Mouse (Mus musculus): ENCODE measurements around the gene Eef1akmt3. TPM values are rescaled to one million over a fixed set of nuclear protein-coding genes. Genes with fewer than 3 reads are reported as not detected.

Gene Eef1akmt3
- polyA plus RNA-seq, 1 experiment from 2014 or later: 1.0 TPM

DNA sequence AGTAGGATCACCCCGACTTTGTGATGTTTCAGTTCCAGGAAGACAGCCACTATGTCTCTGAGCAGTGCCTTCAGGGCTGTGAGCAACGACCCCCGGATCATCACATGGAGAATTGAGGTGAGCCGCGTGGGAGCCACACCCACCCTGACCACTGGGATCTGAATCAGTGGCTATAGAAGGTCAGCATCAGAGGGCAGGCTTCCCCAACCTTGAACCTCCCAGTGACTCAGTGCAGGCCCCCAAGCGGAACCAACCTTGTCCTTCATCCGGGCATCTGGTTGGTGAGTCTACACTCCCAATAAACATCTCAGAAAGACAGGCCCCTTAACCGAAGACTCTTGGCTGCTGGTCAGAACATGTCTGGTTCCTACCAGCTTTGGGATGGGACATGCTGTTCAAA is 38.0 kb downstream of the Eef1akmt3 start:
- peaks cover 24% of the 10 kb centered on the region for H3K36me3 ChIP-seq
- H3K4me3 ChIP-seq: no peak overlapping the region
- H3K27ac ChIP-seq: no peak overlapping the region
- H3K9ac ChIP-seq: no peak overlapping the region
- 84% methylated on average over 8 of the region's 8 CpGs for WGBS
- H3K4me1 ChIP-seq: no peaks in the 10 kb centered on the region
- no peaks in the 10 kb centered on the region for H3K27me3 ChIP-seq
- H3K9me3 ChIP-seq: no peaks in the 10 kb centered on the region
- no peak overlapping the region for H3K4me2 ChIP-seq (replicated peaks)
- ATAC-seq (ENCODE audit: low FRiP score, low read depth): no peak

DNA sequence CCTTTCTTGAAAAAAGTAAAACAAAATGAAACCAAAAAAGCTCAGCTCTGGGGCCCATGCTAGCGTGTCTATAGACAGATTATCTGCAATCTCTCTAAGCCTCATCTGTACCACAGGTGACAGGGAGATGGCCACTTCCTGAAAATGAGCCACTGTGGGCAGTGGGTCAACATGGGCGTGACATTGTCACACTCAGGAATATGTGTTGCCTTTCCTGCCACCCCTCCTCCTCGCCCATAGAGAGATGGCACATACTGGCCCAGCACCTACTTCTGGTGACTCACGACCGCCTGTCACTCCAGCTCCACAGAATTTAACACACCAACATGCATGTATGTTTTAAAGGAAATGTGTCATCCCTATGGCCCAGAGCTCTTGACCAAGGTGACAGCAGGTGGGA is 38.5 kb downstream of the Eef1akmt3 start:
- H3K36me3 ChIP-seq: peaks cover 30% of the 10 kb centered on the region
- H3K9ac ChIP-seq: no peak overlapping the region
- WGBS: 90% methylated on average over 5 of the region's 5 CpGs
- H3K27me3 ChIP-seq: no peaks in the 10 kb centered on the region
- H3K27ac ChIP-seq: no peak overlapping the region
- H3K4me3 ChIP-seq: no peak overlapping the region
- H3K4me2 ChIP-seq (replicated peaks): no peak overlapping the region
- H3K4me1 ChIP-seq: no peaks in the 10 kb centered on the region
- no peak for ATAC-seq (ENCODE audit: low FRiP score, low read depth)
- H3K9me3 ChIP-seq: no peaks in the 10 kb centered on the region

DNA sequence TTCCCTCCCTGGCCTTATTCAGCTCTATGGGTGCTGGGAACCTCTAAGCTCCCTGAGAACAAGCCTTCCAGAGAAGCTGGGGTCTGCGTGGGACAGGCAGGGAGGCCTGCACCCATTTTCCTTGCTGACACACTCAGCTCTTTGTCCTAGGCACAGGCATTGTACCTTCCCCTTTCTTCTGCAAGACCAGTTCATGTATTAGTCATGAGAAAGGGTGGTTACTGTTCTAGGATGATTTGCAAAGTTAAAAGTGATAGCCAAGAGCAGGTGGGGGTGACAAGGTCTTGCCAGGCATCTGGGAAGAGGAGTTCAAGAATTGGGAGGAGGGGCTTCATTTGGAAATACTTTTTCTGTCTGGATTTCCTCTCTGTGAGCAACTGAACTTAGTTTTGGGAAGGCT is 39.3 kb downstream of the Eef1akmt3 start:
- WGBS: 88% methylated on average over 1 of the region's 1 CpGs

DNA sequence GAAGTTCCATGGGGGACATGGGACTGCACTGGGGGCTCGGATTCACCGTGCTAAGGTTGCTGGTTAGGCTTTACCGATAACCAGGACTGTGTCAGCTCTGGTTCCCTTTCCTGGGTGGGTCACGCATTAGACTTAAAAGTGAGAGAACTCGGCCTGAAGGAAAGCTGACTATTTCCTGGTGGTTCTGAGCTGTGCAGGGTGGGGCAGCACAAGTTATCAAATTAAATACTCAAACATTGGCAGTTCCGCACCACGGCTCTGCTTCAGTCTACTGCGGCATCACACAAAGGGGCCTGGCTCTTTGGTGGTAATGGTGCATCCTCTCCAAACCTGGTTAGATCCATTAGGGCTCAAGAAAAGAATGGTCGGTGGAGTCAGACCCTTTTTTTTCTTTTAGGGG is 40.0 kb downstream of the Eef1akmt3 start:
- no peak for ATAC-seq (ENCODE audit: low FRiP score, low read depth)
- H3K36me3 ChIP-seq: peaks cover 37% of the 10 kb centered on the region
- WGBS: 84% methylated on average over 9 of the region's 9 CpGs

More for the DNA sequence above, 39.3 kb downstream of the Eef1akmt3 start:
- no peak overlapping the region for H3K27ac ChIP-seq
- H3K4me1 ChIP-seq: no peaks in the 10 kb centered on the region
- no peak overlapping the region for H3K4me2 ChIP-seq (replicated peaks)
- no peaks in the 10 kb centered on the region for H3K27me3 ChIP-seq
- no peak for ATAC-seq (ENCODE audit: low FRiP score, low read depth)
- no peak overlapping the region for H3K4me3 ChIP-seq
- H3K9ac ChIP-seq: no peak overlapping the region
- peaks cover 36% of the 10 kb centered on the region for H3K36me3 ChIP-seq
- no peaks in the 10 kb centered on the region for H3K9me3 ChIP-seq

DNA sequence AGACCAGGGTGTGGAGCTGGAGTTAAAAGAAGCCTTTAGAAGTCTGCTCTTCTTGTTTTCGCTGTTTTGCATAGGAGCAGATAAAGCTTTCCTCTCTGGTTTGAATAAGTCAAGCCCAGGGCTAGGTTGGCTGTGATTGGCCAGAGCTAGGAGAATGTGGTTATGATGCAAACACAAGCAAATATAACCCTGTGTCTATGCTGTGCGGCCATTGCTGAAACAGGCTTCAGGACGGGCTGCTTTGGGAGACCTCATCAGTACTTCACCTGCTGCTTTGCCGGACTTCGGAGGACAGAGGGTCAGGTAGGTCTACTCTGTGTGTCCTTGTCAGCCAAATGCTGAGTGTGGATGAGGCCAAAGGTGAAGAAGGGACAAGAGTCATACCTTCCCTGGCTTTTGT is 40.8 kb downstream of the Eef1akmt3 start, which contains the start of gene Avil:
Gene Avil (plus strand): TSS at position 181 of the 400 bp plus-strand sequence.
- Histone ChIP-seq H3K4me2 (replicated peaks) (no peak within 1 kb of the TSS), H3K4me3 (no peak within 1 kb of the TSS), H3K9me3 (no peaks in the 10 kb centered on the region), H3K27me3 (no peaks in the 10 kb centered on the region), H3K4me1 (no peaks in the 10 kb centered on the region), H3K27ac (no peak within 1 kb of the TSS), H3K36me3 (peaks cover 44% of the 10 kb centered on the region), H3K9ac (no peak within 1 kb of the TSS)
- 88% methylated on average over 5 of the region's 5 CpGs for WGBS
- no peak for ATAC-seq (ENCODE audit: low FRiP score, low read depth)

More for the DNA sequence above, 40.0 kb downstream of the Eef1akmt3 start:
- Histone ChIP-seq H3K27me3 (no peaks in the 10 kb centered on the region), H3K27ac (no peak overlapping the region), H3K9me3 (no peaks in the 10 kb centered on the region), H3K4me3 (no peak overlapping the region), H3K4me2 (replicated peaks) (no peak overlapping the region), H3K4me1 (no peaks in the 10 kb centered on the region), H3K9ac (no peak overlapping the region)

DNA sequence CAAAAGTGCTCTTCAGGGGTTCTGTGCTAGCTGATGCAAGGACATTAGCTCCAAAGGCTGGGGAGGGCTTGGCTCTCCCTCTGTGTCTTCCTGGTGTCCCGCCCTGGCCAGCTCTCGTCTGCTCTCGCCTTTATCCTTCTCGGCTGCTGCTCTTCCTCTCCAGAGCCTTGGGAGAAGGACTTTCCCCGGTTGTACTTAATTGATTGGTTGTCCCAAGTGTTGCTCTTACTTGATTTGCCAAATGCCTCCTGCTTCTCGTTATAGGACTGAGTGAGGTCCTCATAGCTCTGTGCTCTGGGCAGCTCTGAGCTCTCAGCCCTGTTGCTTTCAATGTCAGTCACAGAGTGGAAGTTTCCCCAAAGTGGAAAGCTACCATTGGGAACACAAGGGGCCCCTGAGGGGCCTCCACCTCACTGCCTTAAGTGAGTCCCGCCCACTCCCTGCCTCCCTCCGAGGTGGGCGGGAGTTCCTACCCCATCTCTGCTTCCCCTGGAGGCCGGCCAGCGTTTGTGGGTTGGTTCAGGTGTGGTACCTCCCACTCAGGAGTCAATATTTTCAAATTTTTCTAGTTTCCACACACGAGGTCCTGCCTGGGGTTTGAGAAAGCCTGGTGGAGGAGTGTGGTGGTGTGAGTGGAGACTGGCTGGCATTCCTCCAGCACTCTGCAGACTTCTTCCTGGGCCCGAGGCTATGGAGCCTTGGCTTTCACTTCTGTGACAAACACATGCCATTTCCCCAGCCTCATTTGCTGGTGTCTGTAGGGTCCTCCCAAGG is 43.8 kb downstream of the Eef1akmt3 start:
- 63% methylated on average over 13 of the region's 13 CpGs for WGBS
- Histone ChIP-seq H3K9me3 (no peaks in the 10 kb centered on the region), H3K4me3 (no peak overlapping the region), H3K27ac (no peak overlapping the region), H3K4me1 (no peaks in the 10 kb centered on the region), H3K9ac (no peak overlapping the region), H3K27me3 (no peaks in the 10 kb centered on the region), H3K4me2 (replicated peaks) (no peak overlapping the region), H3K36me3 (peaks cover 74% of the 10 kb centered on the region)
- no peak for ATAC-seq (ENCODE audit: low FRiP score, low read depth)

DNA sequence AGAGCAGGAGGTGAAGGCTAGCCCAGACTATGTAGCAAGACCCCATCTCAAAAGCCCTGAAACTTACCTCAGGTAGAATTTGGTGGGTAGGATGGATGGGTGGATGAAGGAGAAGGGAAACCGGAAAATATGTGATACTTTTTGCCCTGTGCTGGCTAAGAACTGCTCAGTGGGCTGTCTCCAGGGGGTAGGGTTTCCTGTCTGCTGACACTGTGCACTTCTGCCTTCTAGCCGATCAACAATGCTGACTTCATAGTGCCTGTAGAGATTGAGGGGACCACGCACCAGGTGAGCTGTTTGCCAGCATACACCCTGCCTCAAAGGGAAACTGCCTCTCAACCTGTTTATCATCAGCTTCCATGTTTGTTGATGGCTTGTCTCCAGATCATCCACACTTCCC is 47.7 kb downstream of the Eef1akmt3 start:
- no peak overlapping the region for H3K4me2 ChIP-seq (replicated peaks)
- no peak for ATAC-seq (ENCODE audit: low FRiP score, low read depth)
- no peak overlapping the region for H3K27ac ChIP-seq
- no peaks in the 10 kb centered on the region for H3K9me3 ChIP-seq
- H3K4me3 ChIP-seq: no peak overlapping the region
- no peak overlapping the region for H3K9ac ChIP-seq
- peaks cover 73% of the 10 kb centered on the region for H3K36me3 ChIP-seq
- 90% methylated on average over 3 of the region's 3 CpGs for WGBS
- no peaks in the 10 kb centered on the region for H3K27me3 ChIP-seq
- H3K4me1 ChIP-seq: peaks cover 29% of the 10 kb centered on the region

DNA sequence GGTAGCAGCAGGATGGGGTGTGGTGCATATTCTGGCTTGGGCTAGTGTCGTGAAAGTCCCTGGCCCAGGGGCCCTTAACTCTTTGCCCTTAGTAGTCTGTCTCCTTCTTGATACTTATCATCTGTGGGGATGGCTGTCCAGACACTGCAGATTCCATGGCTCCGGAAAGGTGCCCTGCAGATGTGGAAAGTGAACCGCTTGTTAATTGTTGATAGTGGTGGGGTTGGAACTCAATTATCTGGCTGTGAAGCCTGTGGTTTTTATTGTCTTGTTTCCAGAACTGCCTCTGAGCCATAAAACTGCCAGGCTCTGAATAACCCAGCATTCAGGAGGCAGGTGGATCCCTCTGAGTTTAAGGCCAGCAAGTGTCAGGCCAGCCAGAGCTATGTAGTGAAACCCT is 49.6 kb downstream of the Eef1akmt3 start:
- Histone ChIP-seq H3K4me3 (no peak overlapping the region), H3K4me1 (peaks cover 48% of the 10 kb centered on the region)
- 27% methylated on average over 3 of the region's 3 CpGs for WGBS

DNA sequence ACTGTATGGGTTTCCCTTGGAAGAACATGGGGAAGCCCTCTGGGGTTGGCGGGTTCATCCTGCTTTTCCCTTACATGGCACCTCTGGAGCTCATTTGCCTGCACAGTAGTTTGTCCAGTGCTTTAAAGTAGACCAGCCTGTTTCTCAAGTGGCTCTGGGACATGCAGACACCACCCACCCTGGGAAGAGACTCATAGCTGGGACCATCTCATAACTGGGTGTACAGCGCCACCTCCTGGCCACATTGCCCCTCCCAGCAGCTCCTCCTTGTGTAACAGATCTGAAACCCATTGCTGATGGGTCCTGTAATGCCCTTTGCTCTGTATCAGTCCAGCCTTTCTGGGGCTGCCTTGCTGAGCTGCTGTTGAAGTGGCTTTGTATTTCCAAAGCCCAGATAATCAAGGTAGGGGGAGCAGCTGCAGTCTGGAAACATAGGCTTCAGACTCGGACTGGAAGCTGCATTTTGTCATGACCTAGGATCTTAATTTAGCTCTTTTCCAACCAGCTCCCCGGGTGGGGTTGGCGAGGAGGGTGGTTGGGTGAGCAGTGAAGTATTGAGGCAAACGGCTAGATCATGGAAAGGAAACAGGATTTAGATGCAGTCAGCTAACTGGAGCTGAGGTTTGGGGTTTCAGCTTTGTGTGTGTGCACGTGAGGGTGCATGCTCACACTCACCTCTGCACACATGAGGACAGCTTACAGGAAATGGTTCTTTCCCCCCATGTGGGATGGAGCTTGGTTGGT is 50.8 kb downstream of the Eef1akmt3 start:
- Histone ChIP-seq H3K27ac (peak overlapping the region; percentile 61; the same call in 1 of the 2 replicates), H3K27me3 (no peaks in the 10 kb centered on the region), H3K4me1 (peaks cover 60% of the 10 kb centered on the region), H3K9me3 (no peaks in the 10 kb centered on the region), H3K36me3 (peaks cover 54% of the 10 kb centered on the region), H3K4me3 (no peak overlapping the region), H3K4me2 (replicated peaks) (no peak overlapping the region), H3K9ac (peak overlapping the region; percentile 43; the same call in 1 of the 2 replicates)
- peak; percentile 71 for ATAC-seq (ENCODE audit: low FRiP score, low read depth)
- 58% methylated on average over 7 of the region's 7 CpGs for WGBS

More for the DNA sequence above, 49.6 kb downstream of the Eef1akmt3 start:
- H3K27ac ChIP-seq: no peak overlapping the region
- no peaks in the 10 kb centered on the region for H3K27me3 ChIP-seq
- ATAC-seq (ENCODE audit: low FRiP score, low read depth): no peak
- H3K9ac ChIP-seq: no peak overlapping the region
- no peak overlapping the region for H3K4me2 ChIP-seq (replicated peaks)
- H3K9me3 ChIP-seq: no peaks in the 10 kb centered on the region
- H3K36me3 ChIP-seq: peaks cover 62% of the 10 kb centered on the region

DNA sequence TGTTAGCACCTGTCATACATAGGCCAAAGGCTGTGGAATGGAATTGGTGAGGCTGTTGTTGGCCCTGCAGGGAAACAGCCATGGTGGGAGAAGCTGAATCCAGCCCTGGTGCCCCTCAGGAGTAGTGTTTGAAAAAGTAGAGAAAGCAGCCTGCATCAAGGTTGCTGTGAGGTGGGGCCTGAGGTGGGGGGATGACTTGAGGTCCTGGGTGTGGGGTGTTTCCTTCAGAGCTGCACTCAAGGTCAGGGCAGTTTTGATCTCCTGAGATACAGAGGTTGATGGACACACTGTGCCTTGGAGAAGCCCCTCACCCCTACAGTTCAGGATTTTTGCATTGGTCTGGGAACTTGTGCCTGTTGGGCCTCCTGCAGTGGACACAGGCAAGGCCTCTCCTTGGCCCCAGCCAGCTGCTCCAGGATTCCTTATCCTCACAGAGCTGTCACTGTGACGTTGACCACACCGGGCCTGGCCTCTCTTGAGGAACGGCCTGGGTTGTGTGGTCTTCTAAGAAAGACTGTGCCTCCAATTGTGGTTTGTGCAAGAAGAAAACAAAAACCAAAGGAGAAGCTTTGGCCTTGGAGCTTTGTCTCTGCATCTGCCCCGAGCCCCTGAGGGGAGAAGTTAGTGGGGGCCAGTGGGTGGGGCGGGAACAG is 52.7 kb downstream of the Eef1akmt3 start:
- no peak for ATAC-seq (ENCODE audit: low FRiP score, low read depth)
- peaks cover 44% of the 10 kb centered on the region for H3K36me3 ChIP-seq
- H3K9me3 ChIP-seq: no peaks in the 10 kb centered on the region
- H3K9ac ChIP-seq: peak overlapping the region; percentile 19; the same call in 1 of the 2 replicates
- 53% methylated on average over 5 of the region's 5 CpGs for WGBS
- H3K4me3 ChIP-seq: no peak overlapping the region
- H3K27ac ChIP-seq: peak overlapping the region; percentile 22; the same call in 1 of the 2 replicates
- no peaks in the 10 kb centered on the region for H3K27me3 ChIP-seq
- peaks cover 79% of the 10 kb centered on the region for H3K4me1 ChIP-seq
- H3K4me2 ChIP-seq (replicated peaks): no peak overlapping the region

DNA sequence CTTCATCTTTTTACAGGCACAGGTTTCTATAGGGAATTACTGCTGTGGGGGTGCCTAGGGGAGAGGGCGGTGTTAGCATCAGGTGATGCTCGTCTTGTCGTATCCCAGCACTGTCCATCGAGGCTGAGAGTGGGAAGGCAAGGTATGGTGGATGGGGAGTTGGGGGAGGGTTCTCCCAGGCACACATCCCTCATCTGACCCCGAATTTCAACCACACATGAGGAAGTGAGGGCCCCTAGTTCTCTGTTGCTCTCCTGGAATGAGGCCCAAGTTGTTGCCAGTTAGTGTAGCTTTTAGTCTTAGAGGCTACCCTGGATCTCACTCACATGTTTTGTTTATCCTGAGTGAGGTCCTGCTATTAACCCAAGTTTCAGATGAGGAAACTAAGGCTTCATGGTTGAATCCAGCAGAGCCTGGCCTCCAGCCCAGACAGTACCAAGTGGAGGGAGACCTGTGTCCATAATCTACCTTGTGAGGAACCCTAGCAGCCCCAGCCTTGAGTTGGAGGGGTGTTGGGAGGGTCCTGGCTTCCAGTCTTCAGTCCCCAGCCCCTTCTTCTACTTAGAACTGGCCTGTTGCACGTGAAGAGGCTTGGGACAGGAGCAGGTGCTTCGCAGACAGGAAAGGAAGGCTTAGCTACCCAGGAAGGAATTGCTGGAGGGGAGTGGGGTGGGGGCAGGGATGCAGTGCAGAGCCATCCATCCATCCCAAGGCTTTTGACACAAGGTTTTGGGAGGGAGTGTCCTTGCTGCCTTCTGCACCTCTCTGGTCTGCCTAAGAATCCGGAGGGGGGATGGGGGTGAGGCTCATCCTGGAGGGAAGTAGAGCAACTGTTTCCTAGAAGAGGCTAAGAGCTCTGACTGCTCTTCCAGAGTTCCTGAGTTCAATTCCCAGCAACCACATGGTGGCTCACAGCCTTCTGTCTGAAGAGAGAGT is 53.9 kb downstream of the Eef1akmt3 start:
- ATAC-seq (ENCODE audit: low FRiP score, low read depth): no peak
- H3K9me3 ChIP-seq: no peaks in the 10 kb centered on the region
- peak overlapping the region; percentile 58 for H3K9ac ChIP-seq
- peaks cover 91% of the 10 kb centered on the region for H3K4me1 ChIP-seq
- peak overlapping the region; percentile 90 for H3K27ac ChIP-seq
- no peak overlapping the region for H3K4me3 ChIP-seq
- peak overlapping the region; percentile 50 for H3K4me2 ChIP-seq (replicated peaks)
- no peaks in the 10 kb centered on the region for H3K27me3 ChIP-seq
- peaks cover 38% of the 10 kb centered on the region for H3K36me3 ChIP-seq
- WGBS: 48% methylated on average over 8 of the region's 8 CpGs
